Mouse (Mus musculus) CD4-positive, CD25-positive, alpha-beta regulatory T cell (primary cell): Measurements from ENCODE around the gene Tnfaip8l3. TPM values are rescaled to one million over a fixed set of nuclear protein-coding genes. Genes with fewer than 3 reads are reported as not detected.

Experiments
- polyA plus RNA-seq: library from polyadenylated mRNA; unstranded; fragments of 100-300 nt; shearing (Covaris generic); gene quantifications from one replicate; pipeline ENCODE4 v1.2.1, GENCODE M21; 2017

The Tnfaip8l3 gene
- not detected for polyA plus RNA-seq

GRCm38 (mm10) chr9:54068032-54068649 is at the start of gene Tnfaip8l3:
TSS of gene Tnfaip8l3 (minus strand) at chr9:54068388.

GRCm38 (mm10) chr9:53975122-53975518 is 93.1 kb downstream of the Tnfaip8l3 start, which contains the start of gene Elmod1:
TSS of gene Elmod1 (minus strand) at chr9:53975301.

Other genes with a start within 250 kb of the Tnfaip8l3 start
- not detected for gene Sln, start 218.2 kb downstream of the Tnfaip8l3 start, polyA plus RNA-seq
- not detected for gene Elmod1, start 93.1 kb downstream of the Tnfaip8l3 start, polyA plus RNA-seq
- gene Cyp19a1, start 199.7 kb upstream of the Tnfaip8l3 start, polyA plus RNA-seq = not detected
- 0.06 TPM for gene Gldn, start 218.1 kb upstream of the Tnfaip8l3 start, polyA plus RNA-seq